Mouse (Mus musculus) myocyte (in vitro differentiated cells): ENCODE results near the gene Nxn. TPM values are rescaled to one million over a fixed set of nuclear protein-coding genes. Genes with fewer than 3 reads are reported as not detected.

ENCODE experiments used
- H3K27me3 ChIP-seq: one replicate; pipeline ENCODE4 v1.6.1; 2011; ENCODE audit not compliant: control insufficient read depth, insufficient read depth, insufficient read length
- H3K36me3 ChIP-seq: one replicate; pipeline ENCODE4 v1.6.1; 2011; ENCODE audit not compliant: control insufficient read depth, insufficient read depth
- H3K4me2 ChIP-seq: one replicate; pipeline ENCODE4 v1.6.1; 2011; ENCODE audit warnings: low read depth, control low read depth
- H3K4me3 ChIP-seq: one replicate; pipeline ENCODE4 v1.5.1; 2011; ENCODE audit warnings: mild to moderate bottlenecking, control low read depth, moderate library complexity
- H3K79me2 ChIP-seq: one replicate; pipeline ENCODE4 v1.6.1; 2011; ENCODE audit not compliant: control insufficient read depth, insufficient read depth
- H3ac ChIP-seq: one replicate; pipeline ENCODE4 v1.6.1; 2011; ENCODE audit not compliant: control insufficient read depth, insufficient read length
- CEBPB ChIP-seq: IDR thresholded peaks from 2 replicates; pipeline ENCODE4 v1.6.1; 2011; ENCODE audit warnings: mild to moderate bottlenecking, moderate library complexity; ENCODE audit not compliant: poor library complexity, insufficient read depth, severe bottlenecking
- E2F4 ChIP-seq: IDR thresholded peaks from one replicate; pipeline ENCODE4 v1.6.1; 2011; ENCODE audit warnings: mild to moderate bottlenecking, control low read depth, moderate library complexity; ENCODE audit not compliant: insufficient read depth
- MAX ChIP-seq: IDR thresholded peaks from one replicate; pipeline ENCODE4 v1.6.1; 2011; ENCODE audit warnings: low read depth, mild to moderate bottlenecking, control low read depth
- MYOD1 ChIP-seq, 3 experiments: IDR thresholded peaks; one replicate each; pipeline ENCODE4 v1.6.1; 2011; ENCODE audit warnings: control low read depth in 2 of 3, low read depth in 2 of 3, mild to moderate bottlenecking in 2 of 3, moderate library complexity in 1 of 3; ENCODE audit not compliant: insufficient read length in 2 of 3, control insufficient read depth in 1 of 3
- MYOG ChIP-seq, 3 experiments: IDR thresholded peaks; one replicate each; pipeline ENCODE4 v1.6.1; 2011; ENCODE audit warnings: control low read depth in 2 of 3, low read depth in 2 of 3, mild to moderate bottlenecking in 2 of 3; ENCODE audit not compliant: insufficient read length in 2 of 3, control insufficient read depth in 1 of 3, insufficient read depth in 1 of 3
- POLR2A ChIP-seq: IDR thresholded peaks from one replicate; pipeline ENCODE4 v1.6.1; 2011; ENCODE audit warnings: low read depth, mild to moderate bottlenecking, control low read depth, moderate library complexity; ENCODE audit not compliant: insufficient read length
- POLR2AphosphoS2 ChIP-seq: IDR thresholded peaks from one replicate; pipeline ENCODE4 v1.6.1; 2011; ENCODE audit warnings: low read depth, control low read depth; ENCODE audit not compliant: insufficient read length
- REST ChIP-seq: IDR thresholded peaks from one replicate; pipeline ENCODE4 v1.6.1; 2011; ENCODE audit warnings: mild to moderate bottlenecking, control low read depth, moderate library complexity; ENCODE audit not compliant: insufficient read depth, insufficient read length
- SRF ChIP-seq: IDR thresholded peaks from one replicate; pipeline ENCODE4 v1.6.1; 2011; ENCODE audit warnings: low read depth; ENCODE audit not compliant: control insufficient read depth, insufficient read length
- TCF12 ChIP-seq: IDR thresholded peaks from one replicate; pipeline ENCODE4 v1.6.1; 2011; ENCODE audit warnings: mild to moderate bottlenecking, control low read depth; ENCODE audit not compliant: poor library complexity, insufficient read depth, severe bottlenecking
- TCF3 ChIP-seq: IDR thresholded peaks from one replicate; pipeline ENCODE4 v1.6.1; 2011; ENCODE audit warnings: low read depth, control low read depth; ENCODE audit not compliant: insufficient read length
- USF1 ChIP-seq: IDR thresholded peaks from one replicate; pipeline ENCODE4 v1.6.1; 2011; ENCODE audit warnings: low read depth, mild to moderate bottlenecking, control low read depth, moderate library complexity
- polyA plus RNA-seq: library from polyadenylated mRNA; unstranded; fragments of >200 nt; fragmentation: generic; extraction: Trizol; gene quantifications from one replicate; pipeline ENCODE4 v1.2.1, GENCODE M21; 2012; ENCODE audit warnings: missing spikeins

Nxn gene
- polyA plus RNA-seq, 1 experiment, result 76.8 TPM

- no peak for TF ChIP-seq MYOG (IDR thresholded peaks at IDR 0.05; ENCODE audit: control insufficient read depth in 1 of 3, insufficient read depth in 1 of 3, insufficient read length in 2 of 3, low read depth in 2 of 3)
- TF ChIP-seq CEBPB, result no peak
- TF ChIP-seq E2F4, result no peak
- TF ChIP-seq TCF3, result no peak
- no peak for TF ChIP-seq MAX
- TF ChIP-seq USF1, result no peak
- TF ChIP-seq SRF, result no peak
- TF ChIP-seq POLR2AphosphoS2, result no peak
- TF ChIP-seq REST, result no peak
- TF ChIP-seq POLR2A, result no peak
- no peak for TF ChIP-seq MYOD1 (IDR thresholded peaks at IDR 0.05; ENCODE audit: control insufficient read depth in 1 of 3, insufficient read length in 2 of 3, low read depth in 2 of 3)
- no peak for TF ChIP-seq TCF12
- Histone ChIP-seq H3K36me3 (no peaks in the 10 kb centered on the region), H3K79me2 (peaks cover 56% of the 10 kb centered on the region), H3K4me3 (peak overlapping the region; percentile 98), H3K4me2 (peak overlapping the region; percentile 95), H3ac (peak overlapping the region; percentile 66), H3K27me3 (no peaks in the 10 kb centered on the region)
These were observed 1.2 kb downstream of the Nxn start for GRCm38 (mm10) chr11:76397650-76398311.

GRCm38 (mm10) chr11:76392996-76393395 is 5.9 kb downstream of the Nxn start:
- no peak for TF ChIP-seq E2F4
- no peak for TF ChIP-seq REST
- TF ChIP-seq POLR2AphosphoS2, result no peak
- no peak for TF ChIP-seq CEBPB
- TF ChIP-seq USF1, result no peak
- TF ChIP-seq MAX, result no peak
- no peak for TF ChIP-seq SRF
- TF ChIP-seq POLR2A, result no peak
- TF ChIP-seq TCF3, result no peak
- Histone ChIP-seq H3ac (no peak overlapping the region), H3K27me3 (no peaks in the 10 kb centered on the region), H3K79me2 (peaks cover 97% of the 10 kb centered on the region), H3K36me3 (no peaks in the 10 kb centered on the region), H3K4me2 (no peak overlapping the region), H3K4me3 (no peak overlapping the region)

GRCm38 (mm10) chr11:76392532-76392931 is 6.4 kb downstream of the Nxn start:
- H3K36me3 ChIP-seq, result no peaks in the 10 kb centered on the region
- TF ChIP-seq E2F4 (no peak), POLR2AphosphoS2 (no peak)
- H3ac ChIP-seq, result no peak overlapping the region
- H3K4me3 ChIP-seq, result no peak overlapping the region
- peaks cover 97% of the 10 kb centered on the region for H3K79me2 ChIP-seq
- H3K4me2 ChIP-seq, result no peak overlapping the region
- no peaks in the 10 kb centered on the region for H3K27me3 ChIP-seq

- TF ChIP-seq CEBPB, result no peak
- TF ChIP-seq POLR2A, result no peak
- TF ChIP-seq MYOG (IDR thresholded peaks at IDR 0.05; ENCODE audit: control insufficient read depth in 1 of 3, insufficient read depth in 1 of 3, insufficient read length in 2 of 3, low read depth in 2 of 3), result no peak
- no peak for TF ChIP-seq POLR2AphosphoS2
- TF ChIP-seq TCF12, result no peak
- no peak for TF ChIP-seq MAX
- no peak for TF ChIP-seq USF1
- TF ChIP-seq SRF, result no peak
- TF ChIP-seq TCF3, result no peak
- no peak for TF ChIP-seq E2F4
- TF ChIP-seq REST, result no peak
- no peak for TF ChIP-seq MYOD1 (IDR thresholded peaks at IDR 0.05; ENCODE audit: control insufficient read depth in 1 of 3, insufficient read length in 2 of 3, low read depth in 2 of 3)
- peaks cover 95% of the 10 kb centered on the region for H3K79me2 ChIP-seq
- H3K27me3 ChIP-seq, result no peaks in the 10 kb centered on the region
- H3K36me3 ChIP-seq, result no peaks in the 10 kb centered on the region
- H3K4me2 ChIP-seq, result no peak overlapping the region
- no peak overlapping the region for H3K4me3 ChIP-seq
- no peak overlapping the region for H3ac ChIP-seq
These were observed 10.2 kb downstream of the Nxn start for GRCm38 (mm10) chr11:76388711-76389110.

- peaks cover 94% of the 10 kb centered on the region for H3K79me2 ChIP-seq
- H3K4me2 ChIP-seq, result no peak overlapping the region
- TF ChIP-seq CEBPB, result no peak
- TF ChIP-seq MAX, result no peak
- no peak for TF ChIP-seq MYOD1 (IDR thresholded peaks at IDR 0.05; ENCODE audit: control insufficient read depth in 1 of 3, insufficient read length in 2 of 3, low read depth in 2 of 3)
- no peak for TF ChIP-seq REST
- no peak for TF ChIP-seq POLR2A
- no peak for TF ChIP-seq POLR2AphosphoS2
- TF ChIP-seq TCF3, result no peak
- TF ChIP-seq SRF, result no peak
- no peak for TF ChIP-seq TCF12
- no peak for TF ChIP-seq MYOG (IDR thresholded peaks at IDR 0.05; ENCODE audit: control insufficient read depth in 1 of 3, insufficient read depth in 1 of 3, insufficient read length in 2 of 3, low read depth in 2 of 3)
- no peak for TF ChIP-seq E2F4
- TF ChIP-seq USF1, result no peak
- H3ac ChIP-seq, result no peak overlapping the region
- H3K27me3 ChIP-seq, result no peaks in the 10 kb centered on the region
- H3K4me3 ChIP-seq, result no peak overlapping the region
- no peaks in the 10 kb centered on the region for H3K36me3 ChIP-seq
These were observed 11.8 kb downstream of the Nxn start for GRCm38 (mm10) chr11:76387097-76387496.
